Mouse (Mus musculus) heart, postnatal 36 days (tissue): ENCODE measurements at regions not wholly inside any gene's neighbourhood (a gene's known extent, or its start where the extent isn't known, plus 50 kb on each side); places are given as distances from the start of the nearest gene placed in this dataset.
"Not testable (repeated sequence)": the region's sequence is repeated elsewhere in the genome, so short reads cannot be mapped to it uniquely, and the experiment has no call there.

Experiments used
- DNase-seq, 2 experiments: peaks; one replicate each; pipeline ENCODE4 v3.0.0; 2021 to 2022
- intact Hi-C: fragments of 180-260 bp; cut with DNase I; formaldehyde crosslinking; loops from one replicate; pipeline ENCODE4 v1.15.1; 2025

DNA sequence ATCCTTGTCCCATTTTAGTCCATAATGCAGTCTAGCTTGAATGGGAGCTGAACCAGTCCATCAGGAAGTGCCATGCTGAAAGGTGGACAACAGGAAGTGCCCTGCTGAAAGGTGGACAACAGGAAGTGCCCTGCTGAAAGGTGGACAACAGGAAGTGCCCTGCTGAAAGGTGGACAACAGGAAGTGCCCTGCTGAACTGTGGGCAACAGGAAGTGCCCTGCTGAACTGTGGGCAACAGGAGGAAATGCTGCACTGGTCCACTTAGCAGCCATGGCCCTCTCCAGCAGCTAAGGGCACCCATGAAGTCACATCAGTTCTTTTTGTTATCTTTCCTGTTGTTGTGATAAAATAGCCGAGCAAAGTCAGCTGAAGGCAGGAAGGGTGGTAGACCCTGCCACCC, 112.1 kb upstream of the Rybp start:
- intact Hi-C loops, DNase-seq: not testable (repeated sequence)

DNA sequence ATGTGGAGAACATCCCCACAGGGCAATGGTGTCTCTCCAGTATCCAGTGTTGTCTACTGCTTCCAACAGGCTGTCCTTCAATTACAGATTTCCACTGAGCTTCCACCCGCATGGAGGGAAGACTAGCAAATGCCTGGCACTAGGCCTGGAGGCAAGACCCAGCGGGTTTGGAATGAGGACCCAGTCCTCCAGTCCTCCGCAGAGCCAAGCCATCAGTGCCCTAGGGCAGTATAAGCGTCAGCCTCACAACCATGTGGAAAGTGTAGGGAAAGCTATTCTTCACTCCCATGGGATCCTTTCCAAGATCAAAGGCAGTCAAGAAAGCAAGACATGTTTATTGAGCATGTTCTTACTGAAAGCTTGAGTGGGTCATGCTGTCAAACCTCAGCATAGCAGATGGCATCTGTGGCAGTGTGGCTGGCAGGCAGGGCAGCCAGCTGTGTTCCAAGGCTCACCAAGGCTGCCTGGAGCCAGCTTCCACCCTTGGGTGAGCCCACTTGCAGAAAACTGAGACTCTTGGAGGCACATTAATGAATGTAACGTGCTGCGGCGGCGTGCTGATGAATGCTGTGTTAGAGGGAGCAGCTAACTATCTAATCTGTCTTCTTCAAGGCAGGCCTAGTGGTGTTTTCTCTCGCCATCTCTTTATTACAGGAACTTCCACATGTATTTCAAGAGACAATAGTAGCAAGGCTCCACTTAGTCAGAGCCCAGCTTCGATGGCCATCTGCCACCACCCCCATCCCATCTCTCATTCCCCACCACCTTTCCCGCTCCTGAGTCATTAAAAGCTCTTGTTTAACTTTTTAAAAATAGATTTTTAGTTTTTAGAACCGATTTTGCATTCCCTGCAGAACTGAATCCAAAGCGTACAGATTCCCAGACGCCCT, 109.3 kb upstream of the Rybp start:
- DNase-seq = no peak
- intact Hi-C loops = no loop called here

DNA sequence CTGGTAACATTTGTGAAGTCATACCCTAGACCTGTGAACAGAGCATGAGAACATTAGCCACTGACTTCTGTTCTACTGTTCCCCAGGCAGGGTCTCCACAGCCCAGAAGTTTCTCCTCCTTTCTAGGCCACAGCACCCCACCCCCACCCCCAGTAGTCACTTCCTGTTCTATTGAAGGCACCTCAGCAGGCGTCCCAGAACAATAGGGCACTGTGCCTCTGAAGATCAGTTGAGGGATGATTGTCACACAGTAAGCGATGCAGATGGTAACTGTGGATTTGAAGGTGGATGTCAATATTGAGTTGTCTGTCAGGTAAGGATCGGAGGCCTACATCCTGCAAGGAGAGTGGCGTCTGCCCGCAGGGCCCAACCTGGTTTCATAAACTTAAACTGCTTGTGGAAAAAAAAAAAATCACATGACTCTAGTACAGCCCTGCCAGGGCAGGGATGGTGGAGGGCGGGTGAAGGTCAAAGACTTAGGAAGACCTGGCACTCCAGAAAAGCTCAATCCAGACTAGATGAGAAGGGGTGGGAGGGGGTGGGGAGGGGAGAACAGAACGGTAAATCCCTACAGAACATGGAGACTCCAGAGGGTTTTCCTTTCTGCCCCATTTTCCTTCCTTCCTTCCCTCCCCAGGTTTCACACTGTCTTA, 103.1 kb upstream of the Rybp start:
- intact Hi-C loops = no loop called here
- no peak for DNase-seq

DNA sequence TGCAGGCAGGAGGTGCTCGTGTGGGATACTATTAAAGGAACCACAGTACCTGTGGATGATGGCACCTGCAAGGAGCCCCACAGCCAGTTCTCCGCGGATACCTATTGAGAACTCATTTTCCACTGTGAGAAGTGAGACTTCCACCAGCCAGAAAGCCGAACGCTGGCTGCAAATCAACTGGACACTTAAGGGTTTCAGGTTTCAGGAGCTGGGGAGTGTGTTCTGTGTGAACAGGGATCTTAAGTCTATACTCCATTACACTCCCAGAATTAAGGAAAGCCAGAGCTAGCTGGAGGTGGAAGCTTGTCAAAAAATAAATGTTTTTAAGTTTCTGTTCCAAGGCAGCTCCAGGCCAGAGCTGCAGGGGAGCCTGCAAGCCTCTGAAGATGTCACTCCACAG, 99.8 kb upstream of the Rybp start:
- DNase-seq = no peak
- intact Hi-C loops = no loop called here

DNA sequence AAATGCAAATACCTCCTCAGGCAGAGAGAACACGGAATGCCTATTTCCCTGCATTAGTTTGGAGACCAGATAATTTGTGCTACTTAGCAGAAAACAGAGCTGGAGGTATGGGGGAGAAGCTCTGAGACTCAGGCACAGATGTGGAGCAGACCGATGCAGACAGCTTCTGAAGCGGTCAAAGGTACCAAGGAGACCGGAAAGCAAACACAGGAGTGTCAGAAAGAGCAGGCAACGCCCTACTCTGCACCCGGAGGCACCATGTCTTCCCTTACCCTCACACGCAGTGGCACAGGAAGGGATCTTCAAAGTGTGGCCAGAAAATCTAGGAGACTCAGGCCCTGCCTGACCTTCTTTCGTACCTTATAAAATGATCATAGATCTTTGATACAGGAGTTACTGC, 98.4 kb upstream of the Rybp start:
- intact Hi-C loops = no loop called here
- DNase-seq = no peak

DNA sequence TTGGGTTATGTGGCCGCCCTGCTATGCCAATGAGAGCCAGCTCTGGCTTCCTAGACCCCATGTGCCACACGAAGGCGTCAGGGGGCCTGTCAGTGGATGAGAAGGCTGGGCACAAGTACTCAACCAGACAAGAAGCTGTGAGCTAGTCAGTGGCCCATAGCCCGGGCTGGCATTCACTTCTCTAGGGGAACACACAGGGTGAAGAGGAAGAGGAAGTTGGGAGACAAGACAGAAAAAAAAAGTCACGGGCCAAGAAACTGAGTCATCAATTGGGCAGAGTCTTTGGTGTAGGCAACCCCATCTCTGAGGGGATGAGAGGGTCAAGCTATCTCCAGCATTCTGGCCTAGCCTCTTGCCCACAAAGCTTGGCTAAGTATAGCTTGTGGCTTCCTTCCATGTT, 93.8 kb upstream of the Rybp start:
- no peak for DNase-seq
- intact Hi-C loops = no loop called here

DNA sequence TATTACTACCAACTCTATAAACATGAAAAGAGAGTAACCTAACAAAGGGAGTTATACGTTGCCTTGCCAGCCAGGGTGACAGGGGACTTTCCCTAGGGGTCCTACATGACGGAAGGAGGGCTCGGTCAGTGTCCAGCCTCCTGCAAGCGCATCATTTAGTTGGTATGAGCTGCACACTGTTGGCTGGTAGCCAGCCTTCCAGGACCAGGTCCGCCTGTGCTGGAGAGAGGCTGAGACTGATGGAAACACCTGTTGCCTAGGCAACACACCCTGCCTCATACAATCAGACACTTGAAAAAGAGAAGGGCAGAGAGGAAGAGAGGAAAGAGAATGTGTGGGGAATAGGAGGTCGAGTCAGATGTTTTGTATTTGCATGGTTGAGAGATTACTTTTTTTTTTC, 93.3 kb upstream of the Rybp start:
- DNase-seq = no peak
- intact Hi-C loops = no loop called here

DNA sequence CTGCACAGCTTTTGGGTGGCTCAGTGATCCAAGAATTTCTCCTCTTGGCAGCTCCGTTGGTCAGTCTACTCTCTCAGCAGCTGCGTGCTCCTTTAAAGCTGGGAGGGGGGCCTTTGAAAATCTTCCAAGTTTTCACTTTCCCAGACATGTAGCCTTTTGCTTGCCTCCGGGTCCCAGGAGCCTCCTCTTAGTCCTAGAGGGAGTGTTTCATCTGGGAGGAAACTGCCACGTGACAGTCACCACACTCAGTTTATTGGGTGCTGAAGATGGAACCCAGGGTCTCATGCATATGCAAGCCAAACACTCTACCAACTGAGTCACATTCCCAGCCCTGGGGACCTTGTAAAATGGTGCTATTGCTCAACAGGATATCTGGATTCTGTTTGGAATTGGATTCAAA, 92.5 kb upstream of the Rybp start:
- no peak for DNase-seq
- intact Hi-C loops = no loop called here

DNA sequence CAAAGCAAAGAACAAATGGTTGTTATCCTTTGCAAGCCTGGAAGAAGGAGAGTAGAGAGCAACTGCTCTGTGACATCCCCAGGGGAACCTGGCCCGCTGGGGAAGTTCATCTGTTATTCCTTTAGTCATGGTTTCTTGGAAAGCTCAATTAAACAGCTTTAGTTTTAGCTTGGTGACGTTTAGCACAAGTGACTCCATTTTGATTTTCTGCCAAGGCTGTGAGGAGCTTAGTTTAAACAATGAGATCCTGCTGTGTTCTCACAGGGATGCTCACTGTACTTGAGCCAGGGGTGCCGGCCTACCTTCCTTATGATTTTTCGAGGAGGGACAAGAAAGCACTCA, 91.2 kb upstream of the Rybp start:
- intact Hi-C loops = no loop called here
- DNase-seq = no peak

DNA sequence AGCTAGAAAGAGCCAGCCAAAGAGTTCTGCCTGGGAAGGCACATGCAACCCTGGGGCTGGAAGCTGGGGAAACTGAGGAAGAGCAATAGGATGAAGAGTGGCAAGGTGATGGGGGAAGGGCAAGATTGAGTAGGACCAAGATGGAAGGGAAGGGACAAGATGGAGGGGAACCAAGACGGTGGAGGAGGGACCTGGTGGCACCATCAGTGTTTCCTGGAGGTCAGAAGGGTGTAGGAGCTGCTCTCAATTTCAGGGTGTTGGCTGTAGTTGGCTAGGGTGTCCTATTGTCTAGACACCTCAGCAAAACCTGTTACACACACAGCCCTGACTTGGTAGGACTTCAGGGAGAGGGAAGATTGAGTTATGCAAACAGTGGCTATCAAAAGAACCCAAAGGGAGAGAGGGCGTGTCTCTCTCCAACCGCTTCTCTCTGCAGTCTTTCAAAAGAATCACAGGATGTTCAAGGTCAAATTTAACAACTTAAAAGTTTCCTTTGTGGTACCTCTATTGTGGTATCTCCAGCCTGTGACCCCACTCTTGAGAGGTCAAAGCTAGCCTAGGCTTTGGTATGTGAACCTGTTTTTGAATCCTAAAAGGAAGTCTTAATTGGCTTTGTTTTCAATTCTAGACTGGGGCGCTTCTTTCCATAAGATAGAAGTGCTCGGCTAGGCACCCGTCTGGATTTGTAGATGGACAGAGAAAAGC, 90.7 kb upstream of the Rybp start:
- no peak for DNase-seq
- intact Hi-C loops = no loop called here

DNA sequence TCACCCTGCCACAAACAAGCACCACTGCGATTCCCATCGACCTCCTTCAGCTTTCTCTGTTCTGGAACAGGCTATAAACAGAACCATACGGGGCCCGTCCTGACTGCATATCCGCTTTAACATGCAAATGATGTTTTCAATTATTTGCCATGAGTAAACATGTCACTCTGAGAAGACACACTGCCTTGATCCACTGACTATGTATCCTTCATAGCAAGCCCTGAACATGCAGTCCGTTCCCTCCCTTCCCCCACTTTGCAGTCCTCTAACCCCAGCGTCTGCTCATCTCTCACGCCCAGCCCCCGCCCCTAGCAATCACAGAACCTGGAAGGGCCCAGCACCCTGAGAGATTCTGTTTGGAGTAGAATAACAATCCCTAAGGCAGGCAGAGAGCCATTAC, 89.4 kb upstream of the Rybp start:
- intact Hi-C loops = no loop called here
- DNase-seq = no peak

DNA sequence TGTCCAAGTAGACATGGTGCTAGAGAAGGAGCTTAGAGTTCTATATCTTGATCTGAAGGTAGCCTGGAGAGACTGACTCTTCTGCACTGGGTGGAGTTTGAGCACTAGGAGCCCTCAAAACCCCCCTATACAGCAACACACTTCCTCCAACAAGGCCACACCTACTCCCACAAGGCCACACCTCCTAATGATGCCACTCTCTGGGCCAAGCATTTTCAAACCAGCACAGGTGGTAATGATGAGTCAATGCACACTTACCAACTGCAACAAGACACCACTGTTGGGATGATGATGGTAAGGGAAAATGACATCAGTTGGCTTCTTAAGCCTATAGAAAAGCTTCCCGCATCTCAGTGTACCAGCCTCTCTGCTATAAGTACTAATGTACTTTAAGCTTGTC, 83.5 kb upstream of the Rybp start:
- intact Hi-C loops = no loop called here
- DNase-seq = no peak

DNA sequence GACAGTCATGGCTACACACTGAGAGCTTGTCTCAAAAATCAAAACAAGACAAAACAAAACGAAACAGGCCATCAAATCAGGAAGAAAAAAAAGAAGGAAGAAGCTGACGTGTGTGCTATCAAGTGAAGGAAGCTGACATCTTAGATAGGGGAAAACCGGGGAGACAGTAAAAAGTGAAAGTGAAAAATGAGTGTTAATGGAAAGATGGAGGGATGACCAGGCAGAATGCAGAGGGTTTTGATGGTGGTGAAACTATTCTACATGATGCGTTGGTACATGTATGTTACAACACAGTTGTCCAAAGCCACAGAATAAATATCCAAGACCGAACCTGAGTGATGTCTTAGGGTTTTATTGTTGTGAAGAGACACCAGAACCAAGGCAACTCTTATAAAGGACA, 83.1 kb upstream of the Rybp start:
- no peak for DNase-seq
- intact Hi-C loops = no loop called here

DNA sequence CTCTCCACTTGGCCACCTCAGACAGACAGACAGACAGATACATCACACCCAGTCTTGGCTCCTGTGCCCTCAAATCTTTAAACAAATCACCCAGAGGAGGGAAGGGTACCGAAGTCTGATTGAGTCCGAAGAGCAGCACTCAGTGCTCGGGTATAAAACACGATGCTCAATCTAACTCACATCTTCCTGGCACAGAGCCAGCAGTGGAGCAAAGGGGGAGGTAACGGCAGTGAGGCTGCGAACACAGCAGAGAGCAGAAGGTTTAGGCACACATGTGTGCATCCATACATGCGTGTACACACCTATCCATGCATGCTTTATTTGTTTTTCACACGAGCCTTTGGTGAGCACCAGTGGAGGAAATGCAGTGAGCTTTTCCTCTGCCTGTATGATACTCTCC, 78.9 kb upstream of the Rybp start:
- no peak for DNase-seq
- intact Hi-C loops = no loop called here

DNA sequence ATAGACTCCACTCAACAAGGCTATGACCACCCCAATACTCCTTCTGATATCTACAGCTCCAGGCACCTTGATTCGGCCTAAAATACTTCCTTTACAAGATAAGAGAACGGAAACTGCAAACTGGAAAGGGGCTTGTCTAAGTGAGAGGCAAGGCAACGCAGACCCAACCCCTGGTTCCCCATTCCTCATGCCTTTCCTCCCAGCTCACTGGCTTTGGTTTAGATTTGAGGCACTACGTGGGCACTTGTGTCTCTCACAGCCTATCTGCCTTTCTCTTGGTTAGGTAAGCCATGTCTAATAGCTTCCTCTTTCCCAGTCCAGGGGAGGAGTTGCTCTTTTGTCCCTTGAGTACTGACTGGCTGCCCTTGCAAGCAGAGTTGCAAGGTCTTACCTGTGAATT, 78.5 kb upstream of the Rybp start:
- DNase-seq = no peak
- intact Hi-C loops = no loop called here

DNA sequence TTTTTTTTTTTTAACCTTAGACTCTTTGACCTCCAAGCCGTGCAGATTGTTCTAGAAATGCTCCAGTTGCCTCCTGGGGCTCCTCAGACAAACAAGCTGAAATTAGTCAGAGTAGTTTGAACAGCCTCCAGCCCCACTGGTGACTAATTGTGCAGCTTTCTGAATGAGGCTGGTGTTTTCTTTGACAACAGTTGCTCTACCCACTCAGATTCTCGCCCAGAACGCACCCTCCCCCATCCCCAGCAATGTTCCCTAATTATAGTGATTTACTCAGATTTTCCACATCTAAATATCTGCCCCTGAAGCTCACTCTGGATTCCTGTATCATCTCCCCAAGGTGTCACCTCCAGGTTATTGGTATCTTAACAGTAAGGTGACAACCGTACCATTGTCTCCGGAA, 76.4 kb upstream of the Rybp start:
- no peak for DNase-seq
- intact Hi-C loops = no loop called here

DNA sequence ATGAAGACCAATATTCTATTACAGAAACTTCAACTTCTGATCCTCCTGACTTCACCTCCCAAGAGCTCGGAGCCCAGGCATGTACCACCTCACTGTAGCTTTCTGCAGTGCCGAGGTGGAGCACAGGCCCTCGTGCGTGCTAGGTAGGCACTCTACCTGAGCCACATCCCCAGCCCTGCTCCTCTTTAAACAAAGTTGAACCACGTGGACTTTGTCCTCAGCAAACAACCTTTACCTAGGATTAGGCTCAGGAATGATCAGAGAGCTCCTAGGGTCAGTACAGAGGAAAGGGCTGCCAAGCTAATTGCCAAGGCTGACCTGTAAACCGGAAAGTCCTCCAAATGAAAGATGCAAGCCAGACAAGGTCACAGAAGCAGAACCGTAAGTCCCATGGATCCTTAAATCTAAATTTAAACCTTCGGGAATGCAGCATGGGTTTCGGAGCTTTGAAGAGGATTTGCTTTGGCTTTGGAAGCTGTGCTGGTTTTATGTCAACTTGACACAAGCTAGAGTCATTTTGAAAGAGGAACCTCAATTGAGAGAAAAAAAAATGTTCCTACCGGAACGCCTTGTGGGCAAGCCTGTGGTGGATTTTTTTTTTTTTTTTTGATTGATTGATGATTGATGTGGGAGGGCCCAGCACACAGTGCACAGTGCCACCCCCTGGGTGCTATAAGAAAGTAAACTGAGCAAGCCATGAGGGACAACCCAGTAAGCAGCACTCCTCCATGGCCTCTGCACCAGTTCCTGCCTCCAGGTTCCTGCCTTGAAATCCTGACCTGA, 69.5 kb upstream of the Rybp start:
- DNase-seq = no peak
- intact Hi-C loops = no loop called here

DNA sequence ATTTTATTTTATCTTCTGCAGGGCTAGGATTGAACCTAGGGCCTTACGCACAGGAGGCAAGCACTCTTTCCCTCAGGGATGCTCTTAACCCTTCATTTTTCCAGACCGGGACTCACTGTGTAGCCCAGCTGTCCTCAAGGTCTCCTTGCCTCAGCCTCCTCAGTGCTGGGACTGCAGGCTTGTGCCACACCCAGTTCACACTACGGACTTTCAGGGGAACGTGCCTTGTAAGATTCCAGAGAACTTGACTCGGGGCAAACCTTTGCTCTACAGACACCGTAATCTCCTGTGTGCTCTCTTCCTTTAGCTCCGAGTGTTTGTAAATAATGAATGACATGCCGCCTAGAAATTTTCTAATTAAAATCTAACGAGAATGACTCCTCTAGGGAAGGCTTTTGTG, 68.6 kb upstream of the Rybp start:
- intact Hi-C loops = no loop called here
- no peak for DNase-seq

DNA sequence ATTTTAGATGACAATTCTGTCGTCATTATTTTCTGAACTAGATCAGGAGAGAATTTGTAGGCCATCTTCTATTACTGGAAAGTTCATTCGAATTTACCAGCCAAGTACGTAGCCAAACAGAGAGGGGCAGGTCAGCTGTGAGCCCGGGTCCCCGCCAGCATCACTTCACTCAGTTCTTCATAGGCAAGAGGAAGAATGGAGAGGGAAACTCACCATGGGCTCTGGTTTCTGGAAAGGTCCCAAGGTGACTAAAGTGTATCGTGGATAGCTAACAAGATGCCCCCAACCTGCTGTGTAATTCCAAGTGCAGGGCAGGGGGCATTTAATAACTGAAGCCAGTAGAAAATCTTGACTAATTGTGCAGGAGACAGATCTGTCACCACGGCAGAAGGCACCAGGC, 60.2 kb upstream of the Rybp start:
- DNase-seq = no peak

DNA sequence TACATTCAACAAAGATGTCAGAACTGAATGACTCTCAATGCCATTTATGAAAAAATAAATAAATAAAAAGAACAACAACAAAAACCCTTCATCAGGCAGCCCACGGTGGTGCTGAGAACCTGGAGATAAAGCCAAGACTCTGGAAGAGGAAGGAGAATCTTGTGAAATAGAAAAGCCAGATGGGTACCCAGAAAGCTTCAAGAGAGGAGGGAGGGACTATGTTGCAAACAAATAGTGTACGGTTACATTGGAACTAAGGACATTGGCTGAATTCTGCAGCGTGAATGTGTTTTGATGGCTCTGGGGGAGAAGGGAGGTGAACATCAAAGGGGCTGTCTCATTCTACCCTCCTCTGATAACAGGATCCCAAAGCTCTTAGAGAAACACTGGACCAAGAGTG, 57.8 kb upstream of the Rybp start:
- DNase-seq = no peak
- intact Hi-C loops = no loop called here

More for the DNA sequence above, 60.2 kb upstream of the Rybp start:
- intact Hi-C loops = no loop called here
